Mouse (Mus musculus) splenic B cell, adult 2 months (primary cell): ENCODE measurements around the gene Rprd1b.

Source experiments
- DNase-seq: peaks from one replicate; pipeline ENCODE4 v3.0.0-alpha.2; 2011; ENCODE audit warnings: low read depth, low spot score
- H3K27me3 ChIP-seq: 2 replicates; pipeline ENCODE4 v1.6.1; 2012; ENCODE audit warnings: mild to moderate bottlenecking, low read length, moderate library complexity, mixed read lengths; ENCODE audit not compliant: control insufficient read depth, poor library complexity, insufficient read depth, severe bottlenecking
- H3K36me3 ChIP-seq: 2 replicates; pipeline ENCODE4 v1.6.1; 2012; ENCODE audit warnings: mild to moderate bottlenecking, low read length, moderate library complexity, mixed read lengths; ENCODE audit not compliant: control insufficient read depth, poor library complexity, insufficient read depth, severe bottlenecking

Gene Rprd1b

DNA sequence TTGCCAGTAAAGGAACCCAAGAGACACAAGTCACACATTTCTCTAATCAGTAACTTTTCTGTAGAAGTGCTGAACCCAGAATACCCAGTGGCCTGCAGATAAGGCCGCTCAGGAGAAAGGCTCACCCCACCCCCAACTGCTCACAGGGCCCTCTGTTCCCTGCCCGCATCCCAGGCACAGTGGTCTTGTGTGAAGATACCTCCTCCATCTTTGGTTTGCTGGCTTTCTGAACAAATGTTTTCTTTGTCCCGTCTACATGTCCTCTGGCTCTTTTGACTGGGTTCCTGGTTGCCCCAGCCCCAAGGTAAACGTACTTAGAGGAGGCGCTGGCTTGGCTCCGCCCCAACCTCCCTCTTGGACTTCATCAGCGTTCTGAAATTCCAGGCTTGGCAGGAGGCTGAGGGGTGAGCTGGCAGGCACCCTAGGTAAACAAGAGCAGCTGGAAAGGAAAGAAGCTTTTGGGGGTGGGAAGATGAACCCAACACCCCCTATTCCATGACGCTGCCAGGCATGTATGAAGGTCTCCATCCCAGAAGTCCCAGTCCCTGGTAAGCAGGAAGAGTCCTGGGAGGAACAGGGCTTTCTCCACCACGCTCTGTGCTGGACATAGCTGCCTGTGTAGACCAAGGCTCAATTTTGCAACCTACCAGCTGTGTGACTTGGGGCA lies 85.4 kb downstream of the Rprd1b start:
- DNase-seq = no peak
- Histone ChIP-seq H3K36me3 (no peaks in the 10 kb centered on the region), H3K27me3 (no peaks in the 10 kb centered on the region)

DNA sequence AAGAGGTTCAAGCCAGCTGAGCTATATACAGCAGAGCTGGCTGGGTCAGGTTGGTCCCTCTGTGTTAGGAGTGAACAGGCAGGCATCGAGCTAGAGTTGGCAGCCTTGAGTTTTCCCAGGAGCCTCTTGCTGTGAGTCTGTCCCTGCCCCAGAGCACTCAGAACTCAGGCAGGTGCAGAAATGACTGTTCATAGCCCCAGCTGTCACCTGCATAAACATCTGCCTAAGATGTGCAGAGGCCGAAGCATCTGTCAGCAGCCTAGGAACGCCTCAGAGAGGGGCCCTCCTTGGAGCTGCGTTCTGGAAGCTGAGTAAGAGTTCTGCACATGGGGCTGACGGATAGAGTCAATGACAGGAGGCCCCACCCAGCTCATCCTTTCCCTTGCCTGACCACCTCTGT lies 86.6 kb downstream of the Rprd1b start:
- no peaks in the 10 kb centered on the region for H3K36me3 ChIP-seq
- DNase-seq = no peak
- H3K27me3 ChIP-seq = no peaks in the 10 kb centered on the region

DNA sequence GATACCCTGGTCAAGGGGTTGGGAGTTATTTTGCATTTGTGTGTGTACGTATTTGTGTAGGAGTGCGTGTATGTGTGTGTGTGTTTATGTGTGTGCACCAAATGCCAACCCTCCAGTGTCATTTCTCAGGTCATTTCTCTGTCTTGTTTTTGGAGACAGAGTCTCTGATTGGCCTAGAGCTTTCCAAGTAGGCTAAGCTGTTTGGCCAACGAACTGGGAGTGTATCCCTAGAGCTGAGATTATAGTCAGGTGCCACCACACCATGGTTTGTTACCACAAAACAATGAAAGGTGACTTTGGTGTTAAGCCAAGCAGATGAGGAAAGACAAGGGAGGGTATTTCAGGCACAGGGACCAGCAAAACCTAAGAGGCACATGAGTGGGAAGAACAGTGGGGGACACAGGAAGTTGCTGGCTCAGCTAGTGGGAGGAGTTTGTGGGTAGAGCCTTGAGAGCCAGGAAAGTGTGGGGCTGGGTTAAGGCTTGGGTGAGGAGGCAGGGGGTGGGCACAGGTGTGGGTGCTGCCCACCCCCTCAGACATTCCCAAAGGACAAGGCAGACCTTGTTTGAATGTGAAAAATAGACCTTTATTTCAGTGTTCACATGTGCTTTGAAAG lies 87.6 kb downstream of the Rprd1b start:
- H3K36me3 ChIP-seq = no peaks in the 10 kb centered on the region
- H3K27me3 ChIP-seq = no peaks in the 10 kb centered on the region
- DNase-seq = no peak

DNA sequence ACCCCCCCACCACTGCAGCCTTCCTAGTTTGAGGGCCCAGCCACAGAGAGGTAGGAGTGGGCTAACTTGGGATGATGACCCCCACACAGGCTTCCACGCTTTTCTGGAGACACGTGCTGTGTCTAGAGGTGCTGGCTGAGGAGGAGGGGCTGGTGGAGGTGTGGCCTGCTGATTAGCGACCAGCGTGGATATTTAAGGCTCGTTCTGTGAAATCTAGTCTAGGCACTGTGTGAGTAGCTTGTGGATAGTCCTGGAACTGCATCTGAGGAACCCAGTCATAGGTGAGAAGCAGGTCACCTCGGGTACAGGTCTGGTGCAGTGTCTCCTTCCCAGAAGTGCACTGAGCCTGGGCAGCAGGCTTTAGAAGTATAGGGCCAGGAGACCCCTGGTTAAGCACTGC lies 88.4 kb downstream of the Rprd1b start:
- no peak for DNase-seq
- no peaks in the 10 kb centered on the region for H3K27me3 ChIP-seq
- no peaks in the 10 kb centered on the region for H3K36me3 ChIP-seq

DNA sequence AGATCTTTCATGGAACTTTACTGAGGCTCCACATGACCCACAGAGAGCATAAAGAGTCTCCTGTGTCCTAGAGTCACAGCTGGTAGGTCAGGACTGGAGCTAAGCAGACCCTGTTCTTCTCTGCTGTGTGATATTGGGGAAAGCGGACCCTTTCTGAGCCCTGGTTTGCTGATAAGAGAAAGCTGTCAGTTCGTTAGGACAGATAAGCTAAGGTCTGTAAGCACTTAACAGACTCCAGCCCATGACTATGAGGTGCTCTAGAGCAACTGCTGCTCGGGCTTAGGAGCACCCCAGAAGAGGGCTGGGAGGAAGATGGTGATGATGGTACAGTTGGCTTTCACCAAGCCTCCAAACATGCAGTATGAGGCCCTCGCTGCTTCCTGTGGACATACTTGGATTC lies 90.8 kb downstream of the Rprd1b start:
- Histone ChIP-seq H3K36me3 (no peaks in the 10 kb centered on the region), H3K27me3 (no peaks in the 10 kb centered on the region)
- no peak for DNase-seq

DNA sequence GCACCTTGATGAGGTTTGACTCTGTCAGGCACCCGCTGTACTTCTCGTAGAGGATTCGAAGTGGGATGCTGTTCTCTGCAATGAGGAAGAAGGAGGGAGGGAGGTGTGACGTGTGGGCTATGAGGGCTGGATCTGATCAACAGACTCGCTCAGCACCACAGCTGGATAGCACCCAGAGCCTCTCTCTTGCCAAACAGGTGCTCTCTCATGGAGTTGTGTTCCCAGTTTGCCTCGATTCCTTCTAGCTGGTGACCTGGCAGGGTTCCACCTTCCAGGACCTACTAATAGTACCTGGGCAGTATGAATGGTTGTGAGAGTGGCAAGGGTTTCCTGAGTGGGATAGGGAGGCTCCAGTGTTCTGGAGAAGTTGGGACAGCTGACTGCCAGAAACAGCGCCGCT lies 91.9 kb downstream of the Rprd1b start:
- no peak for DNase-seq
- no peaks in the 10 kb centered on the region for H3K27me3 ChIP-seq

DNA sequence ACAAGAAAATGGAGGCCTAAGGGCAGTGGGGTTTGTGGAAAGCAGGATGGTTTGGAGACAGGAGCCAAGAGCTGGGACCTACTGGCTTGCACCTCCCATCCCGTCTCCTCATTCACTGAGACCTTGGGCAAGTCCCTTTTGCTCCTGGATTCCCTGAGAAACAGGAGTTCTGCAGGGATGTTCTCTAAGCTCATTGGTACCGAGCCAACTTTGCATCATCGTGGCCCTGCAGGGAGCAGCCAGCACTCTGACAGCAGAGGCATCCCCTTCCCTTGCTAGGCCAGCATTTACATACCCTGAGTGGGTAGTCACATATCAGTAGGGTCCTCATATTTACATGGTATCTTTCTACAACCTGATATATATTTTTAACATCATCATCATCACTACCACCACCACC lies 92.6 kb downstream of the Rprd1b start:
- no peak for DNase-seq
- no peaks in the 10 kb centered on the region for H3K36me3 ChIP-seq
- no peaks in the 10 kb centered on the region for H3K27me3 ChIP-seq

More for the DNA sequence above, 91.9 kb downstream of the Rprd1b start:
- no peaks in the 10 kb centered on the region for H3K36me3 ChIP-seq

DNA sequence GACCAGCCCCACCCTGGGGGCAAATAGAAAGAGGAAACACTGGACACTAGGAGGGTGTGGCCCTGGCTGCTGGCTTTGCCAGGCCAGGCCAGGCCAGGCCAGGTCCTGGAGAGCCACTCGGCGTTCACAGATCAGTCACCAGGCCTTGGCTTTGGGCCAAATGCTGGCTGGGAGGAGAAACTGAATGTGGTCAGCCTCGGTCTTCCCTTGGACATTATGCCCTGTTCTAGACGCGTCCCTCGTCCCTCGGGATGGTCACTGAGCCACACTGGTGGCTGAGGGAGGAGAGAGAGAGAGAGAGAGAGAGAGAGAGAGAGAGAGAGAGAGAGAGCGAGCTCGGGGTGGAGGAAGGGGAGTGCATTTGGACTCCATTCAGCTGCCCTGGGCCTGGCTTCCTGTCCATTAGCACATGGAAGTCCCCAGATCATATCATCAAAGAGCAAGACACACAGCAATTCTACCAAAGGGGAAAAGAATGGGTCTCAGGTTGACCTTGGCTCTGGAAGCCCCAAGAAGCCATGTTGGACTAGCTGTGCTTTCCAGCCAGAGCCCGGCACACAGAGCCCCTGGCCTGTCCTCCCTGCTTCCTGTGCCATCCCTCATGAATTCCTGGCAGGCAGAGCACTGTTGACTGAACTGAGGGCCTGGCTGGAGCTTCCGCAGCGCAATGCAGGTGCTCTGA lies 93.5 kb downstream of the Rprd1b start:
- H3K36me3 ChIP-seq = no peaks in the 10 kb centered on the region
- H3K27me3 ChIP-seq = no peaks in the 10 kb centered on the region
- DNase-seq = no peak

DNA sequence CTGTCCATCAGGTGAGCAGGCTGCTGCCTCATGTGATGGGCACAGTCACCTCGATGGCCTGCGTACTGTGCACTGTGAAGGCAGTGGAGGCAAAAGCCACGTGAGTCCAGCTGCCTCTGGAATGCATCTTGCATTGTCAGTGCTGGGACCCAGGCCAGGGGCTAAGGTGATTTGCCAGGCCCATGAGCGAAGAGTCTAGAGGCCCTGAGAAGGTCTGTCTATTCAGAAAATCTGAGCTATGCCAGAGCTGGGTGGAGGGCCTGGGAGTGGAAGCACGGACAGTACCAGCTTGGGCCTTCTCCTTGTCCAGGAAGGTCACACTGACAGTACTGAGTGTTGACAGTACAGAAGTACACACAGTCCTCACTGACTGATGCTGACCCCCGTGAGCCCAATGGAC lies 94.5 kb downstream of the Rprd1b start:
- Histone ChIP-seq H3K27me3 (no peaks in the 10 kb centered on the region), H3K36me3 (no peaks in the 10 kb centered on the region)
- DNase-seq = no peak

DNA sequence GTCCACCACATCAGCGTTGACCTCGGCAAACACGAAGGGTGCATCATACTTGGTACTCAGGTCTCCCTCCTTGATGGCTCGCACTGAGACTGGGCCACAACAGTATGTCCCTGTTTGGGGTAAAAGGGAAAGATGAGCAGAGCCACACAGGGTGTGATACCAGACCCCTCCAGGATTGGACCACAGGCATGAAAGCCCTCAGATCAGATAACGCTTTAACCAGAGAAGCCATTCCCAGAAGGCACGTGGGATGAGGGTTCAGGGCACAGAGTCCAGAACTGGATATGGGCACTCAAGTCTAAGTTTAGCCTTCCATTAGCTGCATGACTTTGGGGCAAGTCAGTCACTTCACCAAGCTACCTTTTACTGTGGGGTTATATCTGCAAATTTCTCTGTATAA lies 98.9 kb downstream of the Rprd1b start:
- Histone ChIP-seq H3K27me3 (no peaks in the 10 kb centered on the region), H3K36me3 (no peaks in the 10 kb centered on the region)
- DNase-seq = no peak

DNA sequence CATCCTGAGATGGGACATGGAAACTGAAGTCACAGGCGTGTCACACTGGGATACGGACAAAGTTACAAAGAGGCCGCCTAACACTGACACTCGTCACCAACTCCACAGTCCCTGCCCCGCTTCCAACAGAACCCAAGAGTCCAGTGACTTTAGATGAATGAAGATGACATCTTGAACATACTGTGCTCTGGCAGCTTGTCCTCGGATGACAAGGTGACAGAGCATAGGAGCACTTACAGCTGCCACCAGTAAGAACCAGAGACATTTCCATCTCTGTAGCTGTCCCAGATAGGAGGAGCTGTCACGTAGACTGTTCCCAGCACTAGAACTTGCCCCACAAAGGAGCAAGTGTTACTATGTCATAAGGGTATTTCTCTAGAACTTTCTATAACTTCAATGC lies 99.6 kb downstream of the Rprd1b start:
- DNase-seq = no peak
- no peaks in the 10 kb centered on the region for H3K36me3 ChIP-seq
- no peaks in the 10 kb centered on the region for H3K27me3 ChIP-seq

DNA sequence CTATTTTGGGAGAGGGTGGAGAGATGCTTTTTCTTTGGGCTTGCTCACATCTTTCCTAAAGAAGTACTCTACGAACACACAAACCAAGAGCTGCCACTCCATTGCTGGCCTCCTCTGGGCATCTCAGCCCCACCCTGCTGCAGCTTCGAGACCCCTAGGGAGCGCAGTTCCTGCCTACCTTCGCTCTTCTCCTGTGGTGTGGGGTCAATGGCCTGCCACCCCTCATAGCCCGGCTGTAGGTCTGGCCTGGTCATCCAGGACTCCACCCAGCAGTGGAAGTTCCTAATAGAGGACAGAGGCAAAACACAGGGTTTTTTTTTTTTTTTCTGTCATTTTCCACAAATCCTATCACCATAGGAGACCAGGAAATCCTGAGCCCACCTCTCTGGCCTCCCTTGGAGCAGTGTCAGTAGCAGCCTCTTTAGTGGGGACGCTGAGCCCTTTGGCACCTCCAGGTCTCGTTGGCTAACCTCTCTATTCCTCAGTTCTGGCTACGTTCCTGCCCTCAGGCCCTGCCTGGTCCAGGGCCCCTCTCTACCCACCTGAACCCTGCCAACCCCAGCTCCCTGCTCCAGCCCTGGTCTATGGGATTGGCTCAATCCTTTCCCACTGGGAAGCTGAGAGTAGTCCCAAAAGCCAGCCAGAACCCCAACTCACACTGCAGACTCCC lies 100.3 kb downstream of the Rprd1b start:
- no peak for DNase-seq
- Histone ChIP-seq H3K27me3 (no peaks in the 10 kb centered on the region), H3K36me3 (no peaks in the 10 kb centered on the region)

DNA sequence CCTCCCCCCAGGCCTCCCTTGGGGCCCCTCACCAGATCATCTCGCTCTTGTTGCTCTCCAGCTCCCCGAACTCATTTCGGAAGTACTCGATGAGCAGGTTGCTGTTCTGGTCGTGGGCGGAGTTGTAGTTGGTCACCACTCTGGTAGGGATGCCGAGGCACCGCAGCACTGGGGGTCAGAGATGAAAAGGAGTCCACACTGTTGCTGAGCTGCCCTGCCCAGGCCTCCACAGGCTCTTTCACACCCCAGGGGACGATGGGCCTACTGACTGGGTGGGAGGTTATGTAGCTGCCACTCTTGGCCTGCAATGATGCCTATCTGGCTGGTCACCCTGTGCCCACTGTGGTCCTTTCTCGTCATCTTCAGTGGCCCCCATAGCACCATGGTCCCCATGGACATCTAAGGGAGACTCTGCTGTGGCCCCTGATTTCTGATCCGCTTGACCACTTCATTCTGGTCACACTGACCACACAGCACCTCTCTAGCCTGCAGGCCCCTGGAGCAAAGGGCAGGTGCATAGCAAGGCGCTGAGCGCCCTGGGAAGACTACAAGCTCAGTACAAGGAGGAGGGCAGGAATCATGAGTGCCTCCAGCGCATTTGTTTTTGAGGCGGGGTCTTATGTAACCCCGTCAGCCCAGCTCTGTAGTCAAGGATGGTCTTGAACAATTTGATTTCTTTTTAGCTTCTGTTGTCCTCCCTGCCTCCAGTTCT lies 101.2 kb downstream of the Rprd1b start:
- DNase-seq = no peak
- H3K27me3 ChIP-seq = no peaks in the 10 kb centered on the region
- H3K36me3 ChIP-seq = no peaks in the 10 kb centered on the region

DNA sequence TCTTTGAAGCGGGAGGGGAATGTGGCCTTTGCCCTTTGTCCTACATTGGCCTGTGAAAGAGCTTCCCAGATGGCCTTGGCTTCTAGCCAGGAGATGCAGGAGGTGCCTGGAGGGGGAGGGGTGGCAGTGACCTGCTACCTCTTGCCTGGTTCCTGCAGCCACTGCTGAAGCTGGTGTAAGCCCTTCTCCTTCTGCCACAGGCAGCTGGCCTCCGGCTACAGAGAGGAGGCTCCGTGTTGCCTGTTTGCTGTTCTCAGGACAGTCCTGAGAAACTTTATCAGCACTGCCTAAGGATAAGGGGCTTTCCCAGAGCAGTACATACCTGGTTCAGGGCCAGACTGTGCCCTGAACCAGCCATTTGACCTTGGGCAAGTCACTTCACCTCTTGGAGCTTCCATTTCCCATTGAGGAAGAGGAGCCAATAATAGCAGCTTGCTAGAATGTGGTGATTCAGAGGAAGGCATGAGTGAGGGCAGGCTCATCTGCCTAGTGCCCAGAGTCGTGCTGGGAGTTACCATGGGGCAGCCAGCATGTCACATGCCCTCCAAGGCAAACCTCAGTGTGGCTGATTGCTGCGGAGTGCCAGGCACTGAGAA lies 102.2 kb downstream of the Rprd1b start:
- no peaks in the 10 kb centered on the region for H3K27me3 ChIP-seq
- no peaks in the 10 kb centered on the region for H3K36me3 ChIP-seq
- DNase-seq = no peak
